ENCODE assay signal across 8 mouse cellular contexts in the genomic region with DNA sequence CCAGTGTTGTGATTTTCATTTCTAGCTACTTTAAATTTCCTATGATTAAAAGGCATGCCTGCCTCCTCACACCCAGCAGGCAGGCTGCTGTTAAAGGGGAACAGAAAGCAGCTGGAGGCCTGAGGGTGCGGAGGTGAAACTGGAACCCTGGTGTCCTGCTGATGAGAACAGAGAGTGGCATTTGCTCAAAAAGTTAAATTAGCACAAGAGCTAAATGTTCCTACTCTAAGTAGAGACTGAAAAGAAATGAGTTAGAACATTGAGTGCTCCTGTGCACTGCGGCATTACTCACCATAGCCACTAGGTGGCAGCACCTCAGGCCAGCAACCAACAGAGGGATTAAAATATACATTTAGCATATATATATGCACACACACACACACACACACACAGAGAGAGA. TPM values are rescaled to one million over a fixed set of nuclear protein-coding genes. Genes with fewer than 3 reads are reported as not detected.
DNase-seq lines count a peak whose midpoint lies in the region; ATAC-seq lines count a peak whose summit lies in the region.

No protein-coding gene starts in this region.

- no peaks in the 10 kb centered on the region for H3K4me1 ChIP-seq in midbrain, embryonic 11.5 days (ENCODE audit: control insufficient read depth, insufficient read depth, low read length)
- no peaks in the 10 kb centered on the region for H3K4me1 ChIP-seq in midbrain, embryonic 16.5 days (ENCODE audit: control insufficient read depth, insufficient read depth, low read length)

- H3K36me3 ChIP-seq in midbrain, embryonic 11.5 days (ENCODE audit: control insufficient read depth, insufficient read depth, low read length): no peaks in the 10 kb centered on the region
- no peaks in the 10 kb centered on the region for H3K36me3 ChIP-seq in midbrain, embryonic 16.5 days (ENCODE audit: control insufficient read depth, insufficient read depth, low read length)

- no peak overlapping the region for H3K9ac ChIP-seq in midbrain, embryonic 11.5 days (ENCODE audit: low read length)
- no peak overlapping the region for H3K9ac ChIP-seq in midbrain, embryonic 16.5 days (ENCODE audit: low read depth, low read length)

- H3K4me3 ChIP-seq in midbrain, embryonic 11.5 days (ENCODE audit: low read depth, low read length): no peak overlapping the region
- no peak overlapping the region for H3K4me3 ChIP-seq in midbrain, embryonic 16.5 days (ENCODE audit: low read depth, low read length)

- peak; percentile 61 to 77 for DNase-seq in adrenal gland, adult (ENCODE audit: inconsistent age in 2 of 2, low spot score in 1 of 2)
- no peak for DNase-seq in adrenal gland, postnatal 4 days (ENCODE audit: low spot score in 2 of 2)
- peak; percentile 94 for DNase-seq in midbrain, embryonic 11.5 days (ENCODE audit: low spot score, missing footprints)
- DNase-seq in cerebellum, postnatal 14 days: peak; percentile 68
- peak; percentile 59 for DNase-seq in heart, postnatal 4 days
- DNase-seq in lung, adult 18-20 months: peak; percentile 30 to 31
- DNase-seq in right cerebral cortex, postnatal 36 days (ENCODE audit: low spot score in 2 of 2): peak; percentile 52 to 56

- ATAC-seq in midbrain, embryonic 11.5 days (ENCODE audit: low FRiP score): no peak
- ATAC-seq in midbrain, embryonic 16.5 days: no peak

- H3K27ac ChIP-seq in midbrain, embryonic 11.5 days (ENCODE audit: low read depth, low read length): no peak overlapping the region
- no peak overlapping the region for H3K27ac ChIP-seq in midbrain, embryonic 16.5 days (ENCODE audit: low read length)

- 25% methylated on average over 2 of the region's 2 CpGs for WGBS in midbrain, embryonic 11.5 days
- whole genome bisulfite sequencing in midbrain, embryonic 16.5 days: 16% methylated on average over 2 of the region's 2 CpGs

- no peaks in the 10 kb centered on the region for H3K27me3 ChIP-seq in midbrain, embryonic 11.5 days (ENCODE audit: control insufficient read depth, insufficient read depth, low read length)
- no peaks in the 10 kb centered on the region for H3K27me3 ChIP-seq in midbrain, embryonic 16.5 days (ENCODE audit: control insufficient read depth, insufficient read depth, low read depth, low read length)

- no peaks in the 10 kb centered on the region for H3K9me3 ChIP-seq in midbrain, embryonic 11.5 days (ENCODE audit: control insufficient read depth, low read length)
- no peaks in the 10 kb centered on the region for H3K9me3 ChIP-seq in midbrain, embryonic 16.5 days (replicated peaks; ENCODE audit: control insufficient read depth, low read length, poor library complexity, severe bottlenecking)

- H3K4me2 ChIP-seq in midbrain, embryonic 11.5 days: no peak overlapping the region
- no peak overlapping the region for H3K4me2 ChIP-seq in midbrain, embryonic 16.5 days (ENCODE audit: low read length)

RNA-seq across cellular contexts. Expression of a gene that starts 12.4 kb away (rescaled TPM):
- total RNA-seq in adrenal gland, postnatal 4 days (2021): 10 to 100 TPM in 1 of 2 experiments, under 1 TPM in 1; 0.92 to 12.2 TPM
- polyA plus RNA-seq in midbrain, embryonic 11.5 days (2014; fragmentation: Nextera tagmentation; extraction: Ambion mirVana): not detected in 2 replicates
- not detected in 2 replicates for polyA plus RNA-seq in midbrain, embryonic 16.5 days (2015; fragmentation: Nextera tagmentation; extraction: Ambion mirVana)
- not detected for total RNA-seq in heart, postnatal 4 days (2021)

RNA-seq across cellular contexts. Expression of a gene that starts 22.3 kb away (rescaled TPM):
- 1 to 10 TPM; 6.8 to 8.4 TPM for total RNA-seq in adrenal gland, postnatal 4 days (2021)
- polyA plus RNA-seq in midbrain, embryonic 11.5 days (2014; fragmentation: Nextera tagmentation; extraction: Ambion mirVana): 0.23 and 0.52 TPM in 2 replicates
- 1.5 and 2.6 TPM in 2 replicates for polyA plus RNA-seq in midbrain, embryonic 16.5 days (2015; fragmentation: Nextera tagmentation; extraction: Ambion mirVana)
- under 1 TPM; 0.77 to 0.79 TPM for total RNA-seq in heart, postnatal 4 days (2021)

RNA-seq across cellular contexts. Expression of a gene that starts 30.3 kb away (rescaled TPM):
- total RNA-seq in adrenal gland, postnatal 4 days (2021): 1 to 10 TPM in 1 of 2 experiments, under 1 TPM in 1; 0.90 to 1.6 TPM
- 1.6 and 1.7 TPM in 2 replicates for polyA plus RNA-seq in midbrain, embryonic 11.5 days (2014; fragmentation: Nextera tagmentation; extraction: Ambion mirVana)
- 3.2 and 3.3 TPM in 2 replicates for polyA plus RNA-seq in midbrain, embryonic 16.5 days (2015; fragmentation: Nextera tagmentation; extraction: Ambion mirVana)
- total RNA-seq in heart, postnatal 4 days (2021): 1 to 10 TPM; 3.1 to 5.8 TPM

Comparison
In these comparisons a context has a peak if more than half of its experiments do, and no peak if none do; other contexts are left out.
1. DNase-seq: peak in adrenal gland, adult (2 of 2), midbrain, embryonic 11.5 days (single experiment), cerebellum, postnatal 14 days (2 of 2), heart, postnatal 4 days (single experiment), lung, adult 18-20 months (2 of 2) and right cerebral cortex, postnatal 36 days (2 of 2); none in adrenal gland, postnatal 4 days (0 of 2).
2. RNA of a gene that starts 22.3 kb away (total RNA-seq): 6.8 to 8.4 TPM in adrenal gland, postnatal 4 days; 0.77 to 0.79 TPM in heart, postnatal 4 days; every median in the first group is over 4 times any median in the second.